Comparison of ENCODE assay signal across 23 mouse cellular contexts in the genomic region with DNA sequence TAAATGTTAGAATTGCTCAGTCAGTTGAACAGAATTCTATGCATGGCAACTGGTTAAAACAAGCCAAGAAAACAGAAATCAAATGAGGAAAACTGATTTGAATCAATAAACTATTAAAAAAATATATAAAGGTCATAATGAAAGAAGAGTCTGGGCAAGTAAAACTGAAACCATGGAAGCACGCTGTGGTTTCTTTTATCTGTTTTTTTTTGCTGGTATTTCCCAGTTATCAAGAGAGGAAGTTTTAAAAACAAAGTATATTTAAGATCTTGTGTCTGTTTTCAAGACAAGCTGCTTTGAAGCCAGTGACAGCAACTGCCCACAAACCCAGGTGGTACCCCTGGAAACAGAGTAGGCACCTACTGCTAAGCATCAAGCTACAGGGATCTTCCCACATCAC. TPM values are rescaled to one million over a fixed set of nuclear protein-coding genes. Genes with fewer than 3 reads are reported as not detected.
DNase-seq lines count a peak whose midpoint lies in the region; ATAC-seq and TF ChIP-seq lines count a peak whose summit lies in the region.
"Had no signal": no experiment of that assay in that cellular context is flagged by ENCODE, and none has a peak within 500 bp of the region (broad histone marks: within the 10 kb centered on the region; RNA-seq: fewer than 3 reads in every experiment).

No protein-coding gene starts in this region.

- no peak overlapping the region for H3K4me2 ChIP-seq in hindbrain, embryonic 11.5 days (replicated peaks; ENCODE audit: low read depth, low read length)

- no peaks in the 10 kb centered on the region for H3K9me3 ChIP-seq in MEL (replicated peaks; ENCODE audit: insufficient read depth, low read length)
- H3K9me3 ChIP-seq in hindbrain, embryonic 11.5 days (ENCODE audit: control insufficient read depth, low read length), result no peaks in the 10 kb centered on the region
- H3K9me3 ChIP-seq: G1E had no signal

- no peaks in the 10 kb centered on the region for H3K27me3 ChIP-seq in MEL (ENCODE audit: control insufficient read depth in 1 of 2, insufficient read depth in 2 of 2, low read length in 2 of 2)
- H3K27me3 ChIP-seq in hindbrain, embryonic 11.5 days (ENCODE audit: control insufficient read depth, insufficient read depth, low read length), result no peaks in the 10 kb centered on the region
- H3K27me3 ChIP-seq: CH12.LX, Patski had no signal

- TF ChIP-seq EP300 in MEL (IDR thresholded peaks at IDR 0.05; ENCODE audit: low read depth in 1 of 2, low read length in 2 of 2), result peak in 1 of 2 experiments; percentile 30; a peak in 1 of 4 replicates

- WGBS in hindbrain, embryonic 11.5 days, result 97% methylated on average over 1 of the region's 1 CpGs

- H3K36me3 ChIP-seq in MEL (ENCODE audit: control insufficient read depth in 1 of 2, insufficient read depth in 2 of 2, low read length in 2 of 2), result peaks cover 12 to 15% of the 10 kb centered on the region in 2 experiments
- H3K36me3 ChIP-seq in hindbrain, embryonic 11.5 days (ENCODE audit: control insufficient read depth, insufficient read depth, low read length), result no peaks in the 10 kb centered on the region

- H3K27ac ChIP-seq in MEL (ENCODE audit: control insufficient read depth, low read depth, low read length), result no peak overlapping the region
- H3K27ac ChIP-seq in hindbrain, embryonic 11.5 days (ENCODE audit: low read depth, low read length), result no peak overlapping the region

- ATAC-seq in hindbrain, embryonic 11.5 days (ENCODE audit: low FRiP score), result no peak
- ATAC-seq: activated CD4-positive, CD25-positive, alpha-beta regulatory T cell, adult 4 months; CD4-positive, CD25-positive, alpha-beta regulatory T cell, adult 4 months; Patski had no signal

- DNase-seq in CD4-positive helper T cell, adult 2 months (ENCODE audit: low read depth, low spot score), result peak; percentile 11
- DNase-seq in MEL (ENCODE audit: low read depth, low spot score), result no peak
- no peak for DNase-seq in right cerebral cortex, postnatal 10 days (ENCODE audit: low spot score in 2 of 2)
- no peak for DNase-seq in hindbrain, embryonic 11.5 days (ENCODE audit: low spot score)
- DNase-seq: adrenal gland, adult 2 months; adrenal gland, adult 8-10 months; adrenal gland, postnatal 10 days; adrenal gland, postnatal 14 days; adrenal gland, postnatal 25 days; adrenal gland, postnatal 36 days; B cell, adult 2 months; cerebellum, adult 11 months; cerebellum, adult 11-12 months; cerebellum, adult 18-20 months; cerebellum, adult 2 months; cerebellum, adult 8-10 months had no signal

- H3K4me3 ChIP-seq in MEL (ENCODE audit: control insufficient read depth in 1 of 2, insufficient read depth in 1 of 2, low read depth in 2 of 2, low read length in 2 of 2), result no peak overlapping the region
- H3K4me3 ChIP-seq in hindbrain, embryonic 11.5 days (ENCODE audit: low read depth, low read length), result no peak overlapping the region

- no peak for TF ChIP-seq POLR2A in MEL (IDR thresholded peaks at IDR 0.05; ENCODE audit: control insufficient read depth in 1 of 2, insufficient read depth in 1 of 2, low read depth in 1 of 2, low read length in 2 of 2, poor library complexity in 1 of 2)

- TF ChIP-seq CTCF in MEL (IDR thresholded peaks at IDR 0.05 in 2 of 3, conservative IDR thresholded peaks at IDR 0.05 in 1 of 3; ENCODE audit: control insufficient read depth in 1 of 3, insufficient read depth in 1 of 3, low read depth in 2 of 3, low read length in 3 of 3, poor library complexity in 1 of 3, severe bottlenecking in 1 of 3), result no peak

- H3K79me2 ChIP-seq in MEL (ENCODE audit: control insufficient read depth, insufficient read depth, low read length, poor library complexity), result no peaks in the 10 kb centered on the region

- no peak overlapping the region for H3K9ac ChIP-seq in MEL (ENCODE audit: control insufficient read depth, low read depth, low read length, poor library complexity, severe bottlenecking)
- H3K9ac ChIP-seq in hindbrain, embryonic 11.5 days (ENCODE audit: low read depth, low read length), result no peak overlapping the region

- peaks cover 0 to 9% of the 10 kb centered on the region in 2 experiments; a peak in 2 of 4 replicates for H3K4me1 ChIP-seq in MEL (ENCODE audit: control insufficient read depth in 1 of 2, insufficient read depth in 2 of 2, low read length in 2 of 2)
- H3K4me1 ChIP-seq in hindbrain, embryonic 11.5 days (replicated peaks; ENCODE audit: control insufficient read depth, insufficient read depth, low read length), result no peaks in the 10 kb centered on the region

- no peak for TF ChIP-seq RAD21 in MEL (IDR thresholded peaks at IDR 0.05; ENCODE audit: low read depth, low read length)

TF ChIP-seq in MEL, 35 proteins besides CTCF, POLR2A, EP300 and RAD21:
- TF ChIP-seq GATA1 (IDR thresholded peaks at IDR 0.05; ENCODE audit: low read depth, low read length) (no peak), ETS1 (IDR thresholded peaks at IDR 0.05; ENCODE audit: low read depth, low read length) (peak; percentile 67), RCOR1 (IDR thresholded peaks at IDR 0.05; ENCODE audit: low read depth, low read length) (peak; percentile 60), ZKSCAN1 (IDR thresholded peaks at IDR 0.05; ENCODE audit: low read depth, low read length) (no peak), ZNF384 (IDR thresholded peaks at IDR 0.05; ENCODE audit: low read depth, low read length) (peak; percentile 73; the same call in 1 of the 2 replicates)

RNA-seq across cellular contexts. Expression of a gene that starts 17.3 kb away (rescaled TPM):
- 19.3 and 20.2 TPM in 2 replicates for total RNA-seq in MEL (2012; rRNA removed)
- polyA plus RNA-seq in MEL (2012; ENCODE audit: insufficient read depth in 1 of 2, insufficient read length in 2 of 2, low read depth in 1 of 2, low replicate concordance in 2 of 2, missing spikeins in 1 of 2), result 10 to 100 TPM in 1 of 2 experiments, not detected in 1; 33.2 TPM
- 79.8 and 87.2 TPM in 2 replicates for polyA plus RNA-seq in hindbrain, embryonic 11.5 days (2014; fragmentation: Nextera tagmentation; extraction: Ambion mirVana)

RNA-seq across cellular contexts. Expression of a gene that starts 52.6 kb away (rescaled TPM):
- total RNA-seq in MEL (2012; rRNA removed), result not detected in 2 replicates
- not detected for polyA plus RNA-seq in MEL (2012; ENCODE audit: insufficient read depth in 1 of 2, insufficient read length in 2 of 2, low read depth in 1 of 2, low replicate concordance in 2 of 2, missing spikeins in 1 of 2)
- polyA plus RNA-seq in hindbrain, embryonic 11.5 days (2014; fragmentation: Nextera tagmentation; extraction: Ambion mirVana), result 0.19 TPM in 1 of 2 replicates, not detected in the other
- total RNA-seq: adrenal gland, postnatal 4 days; CH12.LX; G1E had no signal
- polyA plus RNA-seq: activated CD4-positive, CD25-positive, alpha-beta regulatory T cell, adult 4 months; brain, embryonic 14.5 days; CD4-positive, CD25-positive, alpha-beta regulatory T cell, adult 4 months; cerebellum, adult 2 months; G1E had no signal
